Mouse (Mus musculus) retina, postnatal 1 day (tissue): ENCODE results near the gene Gkn3.

Experiments used
- DNase-seq: peaks from one replicate; pipeline ENCODE4 v3.0.0-alpha.2; 2012

Gkn3 gene

DNA sequence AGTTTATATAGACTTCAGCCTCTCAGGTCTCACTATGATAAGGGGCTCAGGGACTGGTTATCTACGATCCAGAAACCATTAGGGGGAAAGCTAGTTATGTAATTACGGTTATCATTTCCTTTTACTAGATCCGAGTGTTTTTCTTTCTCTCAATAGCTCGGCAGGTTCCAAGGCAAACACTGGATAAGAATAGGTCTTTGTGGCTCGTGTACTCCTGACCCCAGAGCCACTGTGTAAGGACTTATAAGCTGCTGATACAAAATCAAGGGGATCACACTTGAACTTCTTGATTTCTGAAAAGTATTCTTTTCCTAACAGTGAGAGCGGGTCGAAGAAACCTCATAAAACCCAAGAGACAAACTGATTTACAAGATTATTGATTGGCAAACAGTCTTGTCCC is at the start of gene Gkn3:
Gkn3 (minus strand) TSS at position 59 of the 400 bp plus-strand sequence.
- no peak for DNase-seq

DNA sequence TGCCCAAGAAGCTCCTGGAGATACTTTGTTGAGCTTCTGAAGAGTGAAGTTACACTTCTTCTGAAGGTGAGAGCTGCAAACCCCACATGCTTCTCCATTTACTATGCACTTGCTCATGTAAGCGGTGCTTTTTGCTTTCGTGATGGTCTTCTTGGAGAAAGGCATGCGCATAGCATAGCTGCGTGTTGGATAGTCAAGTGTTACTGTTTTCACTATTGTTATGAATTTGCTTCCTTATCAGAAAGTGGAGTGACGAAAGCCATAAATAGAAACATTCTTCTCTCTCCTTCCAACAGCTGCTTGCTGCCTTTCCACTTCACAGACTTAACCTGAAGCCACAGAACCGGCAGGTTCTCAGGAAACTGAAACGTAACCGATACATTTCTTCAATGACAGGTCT is 48.0 kb upstream of the Gkn3 start:
- no peak for DNase-seq

DNA sequence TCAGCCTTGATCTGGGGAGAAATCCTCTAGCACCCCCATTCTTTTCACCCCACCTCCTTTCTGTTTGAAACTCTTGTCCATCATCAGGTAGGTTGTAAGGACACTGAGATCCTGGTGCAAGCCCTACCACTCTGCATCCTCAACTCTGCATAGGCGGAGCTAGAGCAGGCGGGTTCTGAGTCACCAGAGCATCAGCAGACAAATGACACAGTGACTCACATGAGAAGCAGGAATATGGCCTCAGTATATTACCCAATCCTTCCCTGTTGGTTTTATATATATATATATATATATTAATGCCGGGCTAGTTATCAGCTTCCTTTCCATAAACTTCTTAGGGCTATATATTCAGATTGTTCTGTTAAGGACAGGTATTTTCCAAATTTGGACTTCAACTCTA is 47.1 kb upstream of the Gkn3 start:
- DNase-seq: no peak

DNA sequence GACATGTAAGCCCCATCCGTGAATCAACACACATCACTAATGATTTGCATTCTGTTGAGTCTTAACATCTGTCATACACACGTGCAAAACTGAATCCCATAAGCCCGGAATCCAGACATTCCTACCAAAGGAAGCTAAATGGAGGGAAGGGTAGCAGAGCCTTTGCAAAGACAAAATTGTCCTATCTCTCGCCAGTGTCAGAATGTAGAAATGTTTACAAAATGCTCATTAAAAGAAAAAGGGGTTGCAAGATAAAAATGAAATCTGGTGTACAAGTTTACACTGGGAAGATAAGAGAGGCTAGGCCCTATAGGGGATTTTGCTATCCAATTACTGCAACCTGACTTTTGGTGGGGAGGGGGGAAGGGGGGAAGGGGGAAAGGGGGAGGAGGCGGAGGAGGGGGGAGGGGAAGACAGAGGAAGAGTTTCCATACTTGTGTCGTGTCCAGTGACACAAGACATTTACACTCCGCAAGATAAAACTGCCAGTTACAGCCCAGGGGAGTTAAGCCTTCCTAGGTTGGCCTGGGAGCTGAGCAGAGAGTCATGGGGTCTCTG is 39.8 kb upstream of the Gkn3 start, which contains the start of gene Bmp10:
Bmp10 (plus strand) TSS at position 508 of the 558 bp plus-strand sequence.
- no peak for DNase-seq

DNA sequence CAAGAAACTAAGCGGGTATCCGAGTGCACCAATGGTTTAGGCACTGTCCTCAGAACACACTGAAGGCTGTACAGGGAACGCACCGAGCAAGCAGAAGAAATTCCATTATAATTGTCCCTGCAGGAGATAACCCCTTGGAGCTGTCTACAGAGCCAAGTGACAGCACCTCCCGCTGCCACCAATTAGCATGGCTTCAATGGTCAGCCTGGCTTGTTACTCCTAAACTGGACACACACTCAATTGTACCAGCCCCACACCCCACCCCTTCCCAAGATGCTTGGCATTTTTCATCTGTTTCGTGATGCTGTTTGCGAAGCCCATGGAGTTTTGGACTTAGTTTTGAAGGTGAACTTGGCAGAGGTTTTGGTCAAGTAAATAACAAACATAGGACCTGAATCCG is 38.9 kb upstream of the Gkn3 start:
- DNase-seq: peak; percentile 49

DNA sequence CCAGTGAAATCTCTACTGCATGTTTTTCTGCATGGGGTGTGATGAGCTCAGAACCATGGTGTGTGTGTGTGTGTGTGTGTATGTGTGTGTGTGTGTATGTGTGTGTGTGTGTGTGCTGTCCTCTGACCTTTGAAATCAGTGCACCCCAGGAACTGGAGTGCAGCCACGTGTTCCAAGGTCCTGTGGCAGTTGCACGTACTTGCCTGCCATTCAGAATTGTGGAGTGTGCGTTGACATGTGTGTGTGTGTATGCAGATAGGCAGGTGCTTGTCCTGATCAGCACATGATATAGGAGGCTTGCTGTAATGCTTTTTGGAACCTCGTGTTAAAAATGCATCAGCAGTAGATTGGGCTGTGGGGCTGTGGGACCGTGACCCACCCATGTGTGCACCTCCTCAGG is 38.2 kb upstream of the Gkn3 start:
- DNase-seq: no peak

DNA sequence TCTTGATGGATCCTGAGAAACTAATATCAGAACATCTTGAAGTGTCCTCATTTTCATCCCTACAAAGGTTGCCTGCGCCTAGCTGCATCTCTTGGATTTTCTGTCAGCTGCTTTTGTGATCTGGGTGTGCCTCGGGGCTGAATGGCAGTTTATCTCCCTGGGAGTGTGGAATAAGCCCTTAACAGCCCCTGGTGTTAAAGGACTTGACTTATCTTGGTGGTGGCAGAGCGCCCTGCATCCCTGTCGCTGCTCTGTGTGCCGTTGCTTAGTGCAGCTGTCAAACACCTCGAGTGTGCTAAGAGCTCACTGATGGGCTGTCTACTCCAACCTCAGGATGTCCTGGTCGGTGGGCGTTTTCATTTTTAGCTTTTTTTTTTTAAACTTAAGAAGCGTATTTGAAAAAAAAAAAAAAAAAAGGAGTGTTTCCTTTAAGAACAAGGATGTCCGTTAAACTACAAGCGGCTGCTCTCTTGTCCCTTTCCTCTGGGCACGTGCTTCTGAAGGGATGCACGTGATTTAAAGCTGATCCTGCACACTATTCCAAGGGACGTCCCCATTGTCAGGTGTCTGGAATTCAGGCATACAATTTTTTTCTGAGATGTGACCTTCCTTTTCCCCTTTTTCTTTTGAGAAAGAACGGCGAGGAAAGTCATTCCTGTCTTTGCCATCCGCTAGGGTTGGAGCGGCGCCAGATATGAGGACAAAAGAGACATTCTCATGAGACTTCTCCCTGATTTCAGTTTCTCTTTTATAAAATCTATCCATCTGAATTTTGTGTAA is 35.5 kb upstream of the Gkn3 start:
- DNase-seq: no peak

DNA sequence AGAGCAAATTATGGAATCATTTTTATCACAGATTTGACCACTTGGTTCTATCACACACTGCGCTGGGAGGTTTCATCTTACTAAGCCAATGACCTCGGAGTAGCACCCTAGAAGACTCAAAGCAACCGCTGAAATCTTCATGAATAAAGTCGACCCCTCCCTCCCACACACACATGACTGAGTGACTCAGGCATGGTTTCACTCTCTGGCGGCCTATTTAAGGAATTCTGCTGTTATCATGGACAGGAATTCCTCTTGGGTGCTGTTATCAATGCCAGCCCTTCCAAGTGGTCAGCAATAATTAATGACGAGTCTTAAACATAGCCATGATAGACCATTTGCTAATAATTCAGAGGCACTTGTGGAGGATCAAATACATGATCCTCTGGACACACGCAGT is 33.6 kb upstream of the Gkn3 start:
- DNase-seq: no peak

DNA sequence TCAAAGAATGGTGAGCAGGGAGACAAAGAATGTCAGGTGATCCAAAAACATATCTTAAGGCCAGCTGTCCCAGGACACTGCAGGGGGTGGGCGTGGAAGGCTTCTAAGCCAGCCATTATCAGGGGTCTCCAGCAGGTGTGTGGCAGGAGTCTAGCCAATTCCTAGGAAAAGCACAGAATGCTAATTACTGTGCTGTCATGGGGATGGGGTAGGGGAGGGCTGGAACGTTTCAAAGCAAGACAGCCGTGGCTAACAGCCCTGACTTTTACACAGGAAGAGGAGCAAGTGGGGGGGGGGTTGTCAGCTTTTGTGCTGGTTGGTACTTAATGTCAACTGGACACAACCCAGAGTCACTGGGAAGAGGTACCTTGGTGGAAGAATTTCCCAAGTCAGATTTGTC is 23.3 kb upstream of the Gkn3 start:
- no peak for DNase-seq

DNA sequence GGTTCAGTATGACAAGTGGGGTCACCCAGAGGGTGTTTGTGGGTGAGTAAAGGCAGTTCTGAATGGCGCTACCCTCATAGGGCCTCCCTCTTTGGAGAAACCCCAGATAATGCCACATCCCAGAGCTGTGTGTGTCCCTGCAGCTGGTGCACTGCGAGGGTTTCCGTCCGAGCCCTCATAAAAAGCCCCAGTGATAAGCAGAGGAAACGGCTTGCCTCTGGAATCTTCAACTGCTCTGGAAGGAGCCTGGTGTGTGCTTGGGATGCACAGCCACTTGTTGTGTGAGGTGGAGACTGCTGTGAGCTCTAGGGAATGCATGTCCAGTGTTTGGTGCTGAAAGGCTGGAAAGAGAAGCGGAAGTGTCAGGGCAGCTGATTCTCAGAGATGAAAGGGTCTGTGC is 12.7 kb upstream of the Gkn3 start:
- DNase-seq: no peak

DNA sequence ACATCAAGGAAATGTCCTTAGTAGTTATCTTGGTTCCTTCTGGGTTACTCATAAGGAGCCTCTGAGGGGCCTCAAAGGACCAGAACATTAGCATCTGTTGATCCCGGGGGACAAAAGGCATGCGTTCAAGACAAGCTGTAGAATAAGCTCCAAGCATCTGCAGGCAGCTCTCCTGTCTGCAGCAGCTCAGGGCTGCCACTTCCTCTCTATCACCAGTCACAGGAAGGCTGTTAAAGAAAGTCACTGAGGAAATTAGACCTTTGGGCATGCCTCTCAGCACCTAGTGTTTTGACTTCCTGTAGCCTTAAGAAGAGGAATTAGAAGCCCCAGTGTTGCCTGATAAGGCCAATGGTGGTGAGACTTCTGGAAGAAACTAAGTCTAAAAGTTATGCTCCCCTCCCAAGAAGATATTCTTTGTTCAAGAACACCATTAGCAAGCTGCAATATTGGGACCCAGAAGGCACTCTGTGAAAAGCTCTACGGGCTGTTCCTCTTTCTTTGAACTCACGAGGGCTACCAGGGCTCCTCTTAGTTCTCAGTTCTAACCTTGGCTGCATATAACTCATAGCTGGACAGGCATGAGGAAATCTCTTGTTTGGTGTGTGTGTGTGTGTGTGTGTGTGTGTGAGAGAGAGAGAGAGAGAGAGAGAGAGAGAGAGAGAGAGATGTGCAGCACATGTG is 11.3 kb upstream of the Gkn3 start:
- no peak for DNase-seq

DNA sequence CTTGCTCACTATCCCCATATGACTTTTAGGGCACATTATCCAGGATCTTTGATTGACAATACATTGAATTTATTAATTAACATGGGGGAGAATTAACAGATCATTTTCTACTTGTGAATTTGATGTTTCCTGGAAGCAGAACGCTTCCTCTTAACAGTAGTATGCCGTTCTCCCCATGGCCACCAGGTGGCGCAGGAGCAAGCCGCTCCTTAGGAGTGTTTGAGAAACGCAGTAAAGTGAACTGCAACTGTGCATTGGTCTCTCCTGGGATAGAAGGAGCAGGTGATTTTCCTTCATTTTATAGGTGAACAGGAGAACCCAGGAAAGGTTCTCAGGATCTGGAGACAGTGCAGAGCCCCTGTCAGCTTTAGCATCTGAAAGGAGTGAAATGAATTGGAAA is 10.4 kb upstream of the Gkn3 start:
- peak; percentile 71 for DNase-seq

DNA sequence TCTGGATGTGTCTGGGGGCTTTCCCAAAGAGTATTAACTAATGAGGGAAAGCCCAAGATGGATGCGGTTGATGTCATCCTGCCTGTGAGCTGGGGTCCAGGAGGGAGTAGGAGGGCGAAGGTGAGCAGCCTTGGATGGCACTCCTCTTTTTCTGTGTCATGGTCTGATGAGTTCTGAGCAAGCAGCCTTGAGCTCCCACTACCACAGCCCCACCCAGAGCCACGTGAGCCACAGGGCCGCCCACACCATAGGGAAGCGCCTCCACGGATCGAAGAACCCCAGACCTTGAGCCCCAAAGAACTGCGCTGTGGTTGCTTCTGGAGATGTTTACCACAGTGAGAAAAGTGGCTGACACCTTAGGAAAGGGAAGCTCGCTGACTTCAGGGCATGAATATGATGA is 6.0 kb upstream of the Gkn3 start:
- no peak for DNase-seq

DNA sequence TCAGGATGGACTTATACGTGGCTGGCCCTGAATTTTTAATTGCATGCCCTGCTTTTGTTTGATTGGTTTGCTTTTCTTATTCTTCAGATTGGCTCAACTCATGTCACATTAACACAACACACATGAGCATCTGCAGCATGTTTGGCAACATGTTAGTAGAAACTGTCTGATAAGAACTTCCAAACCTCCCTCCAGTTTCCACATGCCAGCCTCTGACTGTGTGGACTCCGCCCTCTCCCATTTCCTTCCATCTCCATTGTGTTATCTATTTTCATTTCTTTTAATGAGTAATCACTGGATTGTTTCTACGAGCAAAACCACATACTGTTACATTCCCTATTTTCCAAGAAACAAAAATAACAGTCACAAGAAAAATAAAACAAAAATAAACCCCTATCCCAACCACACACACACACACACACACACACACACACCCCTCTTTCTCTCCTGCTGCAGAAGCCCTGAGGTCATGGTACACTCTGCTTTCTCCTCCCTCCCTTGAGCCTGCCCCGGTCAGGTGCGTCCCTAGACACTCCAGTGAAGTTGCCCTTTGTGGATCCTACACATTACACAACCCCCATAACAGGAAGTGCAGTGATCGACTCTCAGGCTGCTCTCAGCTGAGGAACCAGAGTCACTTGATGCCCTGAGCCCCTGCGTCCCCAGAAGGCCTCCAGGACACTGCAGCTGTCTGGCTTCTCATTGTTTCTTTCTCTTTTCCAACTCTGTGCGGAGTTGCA is 4.9 kb upstream of the Gkn3 start:
- no peak for DNase-seq

DNA sequence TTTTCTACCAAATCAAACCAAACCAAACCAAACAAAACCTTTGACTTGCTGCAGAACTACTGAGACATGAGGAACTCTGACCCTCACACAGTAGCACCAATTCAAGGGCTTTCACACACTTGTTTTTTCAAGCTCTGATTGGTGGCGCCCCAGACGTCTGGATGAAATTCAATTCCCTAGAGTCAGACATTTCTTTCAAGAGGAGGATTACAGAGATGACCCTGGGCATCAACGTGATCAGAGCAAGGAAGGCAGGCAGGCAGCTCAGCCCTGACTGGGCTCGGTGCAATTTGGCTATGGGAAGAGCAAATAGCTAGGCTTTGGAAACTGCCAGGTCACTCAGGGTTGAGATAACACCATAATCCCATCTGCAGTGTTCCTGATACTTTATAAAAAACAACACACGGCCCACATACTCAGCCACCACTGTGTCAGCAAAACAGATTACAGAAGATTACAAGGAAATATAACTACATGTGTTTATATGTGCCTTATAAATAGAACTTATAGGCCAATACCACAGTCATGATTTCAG is 787 bp upstream of the Gkn3 start:
- no peak for DNase-seq

DNA sequence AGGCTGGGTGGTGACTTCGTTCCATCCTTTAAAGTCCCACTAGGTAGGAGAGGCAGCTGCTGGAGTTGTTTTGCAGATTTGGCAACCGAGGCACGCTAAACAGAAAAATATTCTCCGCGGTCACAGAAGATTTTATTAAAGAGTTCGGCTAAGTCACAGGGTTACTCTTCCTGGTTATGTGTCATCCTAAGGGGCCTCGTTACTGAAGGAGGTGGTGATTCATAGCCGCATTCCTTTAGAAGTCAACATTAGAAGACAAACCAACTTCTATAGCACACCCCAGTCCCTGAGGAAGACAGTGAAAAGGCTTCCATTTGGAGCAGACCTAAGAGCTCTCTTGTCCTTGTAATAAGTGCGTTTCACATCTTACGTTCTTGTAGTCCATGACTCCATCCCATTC is 2.1 kb downstream of the Gkn3 start:
- no peak for DNase-seq

DNA sequence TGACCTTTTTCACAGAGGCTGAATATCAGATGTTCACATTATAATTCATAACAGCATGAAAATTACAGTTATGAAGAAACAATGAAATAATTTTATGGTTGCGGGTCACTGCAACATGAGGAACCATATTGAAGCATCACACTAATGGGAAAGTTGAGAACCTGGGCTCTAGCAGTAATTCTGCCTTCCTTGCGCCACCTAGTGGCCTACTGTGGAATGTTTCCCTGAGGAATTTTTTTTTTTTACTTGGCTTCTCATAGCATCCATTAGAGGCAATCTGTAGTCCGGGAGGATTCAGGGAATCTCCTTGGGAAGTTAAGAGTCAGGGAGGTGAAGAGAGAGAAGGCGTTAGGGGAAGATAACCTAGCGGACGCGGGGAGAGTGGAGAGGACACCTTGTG is 2.5 kb downstream of the Gkn3 start:
- peak; percentile 84 for DNase-seq

DNA sequence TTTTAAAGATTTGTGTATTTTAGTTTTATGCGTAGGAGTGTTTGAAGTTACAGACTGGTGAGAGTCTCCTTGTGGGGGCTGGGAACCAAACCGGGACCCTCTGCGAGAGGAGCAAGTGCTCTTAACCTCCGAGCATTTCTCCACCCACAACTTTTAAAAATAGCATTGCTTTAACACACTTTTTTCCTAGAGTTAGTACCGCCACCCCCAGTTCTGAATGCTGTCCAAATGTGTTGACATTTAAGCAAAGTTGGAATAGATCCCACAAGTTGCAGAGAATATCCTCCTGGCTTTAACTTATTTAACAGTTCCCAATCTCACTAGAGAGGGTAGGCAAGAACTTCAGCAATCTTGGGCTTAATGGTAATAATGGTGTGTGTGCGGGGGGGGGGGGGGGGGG is 4.0 kb downstream of the Gkn3 start:
- DNase-seq: no peak

DNA sequence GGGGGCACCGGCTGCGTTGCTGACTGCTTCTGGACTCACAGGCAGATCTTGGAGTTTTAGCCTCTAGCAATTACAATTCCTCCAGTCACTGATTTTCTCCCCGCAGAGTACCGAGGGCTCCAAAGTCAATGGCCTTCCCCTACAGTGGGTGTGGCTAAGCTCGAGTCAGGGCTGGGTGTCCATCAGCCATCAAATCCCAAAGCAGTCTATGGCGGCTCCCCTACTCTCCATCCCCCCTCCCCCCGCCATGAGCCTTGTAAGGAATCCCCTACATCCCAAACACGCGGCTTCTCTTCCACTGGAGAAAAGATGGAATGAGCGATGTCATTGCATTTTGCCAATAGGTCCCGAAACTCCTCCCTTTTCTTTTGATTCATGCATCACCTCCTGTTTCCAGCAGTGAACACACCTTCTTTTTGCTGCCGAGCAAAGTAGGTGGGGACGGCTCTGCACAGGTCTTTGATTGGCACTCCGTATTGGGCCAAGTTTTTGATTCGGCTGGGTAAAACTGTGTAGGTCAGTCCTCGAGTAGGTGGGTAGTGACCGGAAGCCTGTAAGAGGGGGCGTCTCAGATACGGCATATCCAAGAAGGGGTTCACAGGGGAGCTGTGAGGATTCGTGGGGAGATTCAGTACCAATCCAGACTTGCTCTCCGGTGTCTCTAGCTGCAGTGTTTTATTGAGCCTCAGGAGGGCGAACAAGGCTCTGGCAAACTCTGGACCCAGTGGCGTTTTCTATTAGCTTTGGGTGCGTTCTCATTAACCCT is 4.6 kb downstream of the Gkn3 start:
- peak; percentile 50 for DNase-seq

DNA sequence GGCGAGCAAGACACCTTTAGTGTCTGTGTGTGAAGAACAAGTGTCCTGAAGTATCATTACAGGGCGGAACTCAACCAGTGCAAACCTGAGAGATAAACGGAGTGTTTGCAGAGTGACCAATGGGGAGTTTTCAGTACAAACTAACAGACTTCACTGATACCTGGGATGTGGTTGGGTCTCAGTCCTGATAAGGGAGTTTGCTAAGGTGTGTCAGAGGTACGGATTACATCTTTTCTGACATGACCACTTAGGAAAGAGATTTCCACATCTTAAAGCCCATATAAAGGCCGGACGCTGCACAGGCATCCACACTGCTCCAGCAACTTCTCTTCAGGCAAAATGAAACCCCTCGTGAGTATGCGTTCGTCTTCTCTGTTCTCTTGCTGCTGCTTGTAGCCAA is 15.7 kb downstream of the Gkn3 start, which contains the start of gene Gkn2:
Gkn2 (plus strand) TSS at position 301 of the 400 bp plus-strand sequence.
- no peak for DNase-seq

DNA sequence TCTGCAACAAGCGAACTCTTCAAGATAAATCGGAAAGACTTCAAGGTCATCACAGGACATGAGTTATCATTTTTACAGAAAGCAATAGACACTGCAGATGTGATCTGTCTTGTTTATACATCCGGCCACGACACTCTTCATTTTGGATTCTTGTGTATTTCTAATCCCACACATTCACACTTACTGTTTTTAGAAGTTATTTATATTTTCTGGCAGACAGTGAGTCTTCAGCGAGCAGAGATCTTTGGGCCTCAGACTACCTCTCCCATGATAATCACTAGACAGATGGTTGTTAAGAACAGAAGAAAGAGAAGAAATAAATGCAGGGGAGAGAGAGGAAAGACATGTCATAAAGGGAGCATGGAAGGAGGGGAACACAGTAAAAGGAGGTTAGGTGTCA is 19.5 kb downstream of the Gkn3 start:
- DNase-seq: no peak

DNA sequence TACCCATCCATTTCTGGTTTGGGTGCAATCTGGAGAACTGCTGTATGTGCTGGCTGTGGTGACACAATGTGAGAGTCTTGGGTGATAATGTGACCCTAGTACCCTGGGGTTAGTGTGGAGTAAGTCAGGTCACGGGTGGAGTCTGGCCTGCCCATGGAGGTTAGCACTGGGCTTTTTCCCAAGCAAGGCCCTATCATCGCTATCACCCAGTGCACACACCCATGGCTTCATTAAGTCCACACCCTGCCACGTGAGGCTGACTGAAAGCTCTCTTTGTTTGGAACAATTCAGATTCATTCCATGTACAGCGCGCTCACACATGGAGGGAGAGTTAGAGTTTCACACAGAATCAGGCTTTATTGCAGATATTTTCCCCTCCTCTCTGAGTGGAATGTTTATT is 34.3 kb downstream of the Gkn3 start:
- peak; percentile 72 for DNase-seq
